Mouse (Mus musculus): ENCODE measurements around the gene Kcnd3.

The Kcnd3 gene

GRCm38 (mm10) chr3:105655031-105655585, 203.0 kb downstream of the Kcnd3 start:
- no peak for DNase-seq (ENCODE audit: low spot score in 2 of 2)

DNA sequence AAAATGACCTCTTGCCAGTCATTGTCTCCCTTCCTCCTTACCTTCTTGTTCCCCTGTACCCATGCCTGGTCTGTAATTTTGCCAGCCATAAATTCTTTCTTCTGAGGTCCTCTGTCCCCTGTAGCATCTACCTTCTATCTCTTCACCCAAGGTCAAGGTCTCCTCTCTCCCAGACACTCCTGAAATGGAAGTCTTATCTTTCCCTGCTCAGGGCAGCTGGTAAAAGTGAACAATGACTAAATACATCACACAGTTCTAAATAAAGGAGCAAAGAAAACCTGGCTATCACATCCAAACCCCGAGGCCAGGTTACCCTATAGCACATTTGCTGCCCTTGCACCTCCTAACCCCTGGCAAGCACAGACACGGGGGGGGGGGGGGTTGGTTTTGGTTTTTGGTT, 208.4 kb downstream of the Kcnd3 start:
- DNase-seq (ENCODE audit: low spot score in 2 of 2): no peak

DNA sequence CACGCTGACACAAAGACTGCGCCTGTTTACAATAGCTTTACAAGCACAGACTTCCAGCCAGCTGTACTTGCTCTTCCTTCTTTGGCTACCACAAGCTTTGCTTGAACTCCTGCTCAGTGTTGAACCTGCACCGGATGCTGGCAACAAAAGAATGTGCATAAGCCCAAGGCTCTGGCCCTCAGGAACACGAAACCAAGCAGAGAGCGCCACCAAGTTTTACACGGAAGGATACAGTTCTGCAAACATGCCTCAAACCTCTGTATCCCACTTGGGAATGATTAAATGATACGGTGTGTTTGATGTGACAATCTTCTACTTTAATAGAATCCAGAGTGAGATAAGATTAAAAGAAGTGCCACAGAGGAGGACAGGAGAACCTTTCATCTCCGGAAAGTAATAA, 210.9 kb downstream of the Kcnd3 start:
- no peak for DNase-seq (ENCODE audit: low spot score in 2 of 2)

DNA sequence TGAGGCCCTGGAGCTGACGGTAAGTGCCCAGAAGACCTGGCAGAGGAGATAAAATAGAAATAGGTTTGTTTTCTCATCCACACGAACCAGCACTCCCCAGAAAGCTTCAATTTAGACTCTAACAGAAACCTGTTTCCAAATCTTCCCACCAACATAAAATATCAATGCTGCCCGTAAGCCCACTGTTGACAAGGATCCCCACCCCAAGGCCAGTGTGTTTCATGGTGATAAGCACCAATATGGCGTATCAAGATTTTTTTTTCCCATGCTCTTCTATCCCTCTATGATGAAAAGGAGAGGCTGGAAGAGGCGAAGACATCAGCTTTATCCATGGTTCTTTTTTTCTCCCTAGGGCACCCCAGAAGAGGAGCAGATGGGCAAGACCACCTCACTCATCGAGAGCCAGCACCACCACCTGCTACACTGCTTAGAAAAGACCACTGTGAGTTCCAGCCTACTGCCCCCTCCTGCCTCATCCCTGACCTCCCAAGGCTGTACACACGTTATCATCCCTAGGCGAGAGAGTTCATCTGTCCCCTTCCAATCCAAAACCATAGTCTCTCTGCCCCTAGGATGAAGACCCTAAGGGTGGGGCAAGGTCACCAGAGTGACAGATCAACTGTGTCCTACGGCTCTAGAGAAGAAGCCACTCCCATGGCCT, 213.1 kb downstream of the Kcnd3 start:
- no peak for DNase-seq (ENCODE audit: low spot score in 2 of 2)

GRCm38 (mm10) chr3:105666996-105667523, 214.9 kb downstream of the Kcnd3 start:
- DNase-seq (ENCODE audit: low spot score in 2 of 2): no peak

DNA sequence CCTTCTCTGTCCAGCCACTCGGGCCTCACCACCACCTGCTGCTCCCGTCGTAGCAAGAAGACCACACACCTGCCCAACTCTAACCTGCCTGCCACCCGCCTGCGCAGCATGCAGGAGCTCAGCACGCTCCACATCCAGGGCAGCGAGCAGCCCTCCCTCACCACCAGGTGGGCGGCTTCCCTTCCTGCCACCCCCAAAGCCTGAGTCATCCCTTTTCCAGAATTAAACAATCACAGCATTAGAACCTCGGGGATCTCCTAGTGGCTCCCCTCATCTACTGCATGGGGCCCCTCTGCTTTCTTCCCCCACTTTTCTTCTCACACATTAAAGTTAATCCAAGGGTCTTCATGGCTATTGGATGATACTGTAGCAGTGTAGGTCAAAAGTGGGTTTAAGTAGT, 216.0 kb downstream of the Kcnd3 start:
- peak; percentile 23 to 43 for DNase-seq (ENCODE audit: low spot score in 2 of 2)

DNA sequence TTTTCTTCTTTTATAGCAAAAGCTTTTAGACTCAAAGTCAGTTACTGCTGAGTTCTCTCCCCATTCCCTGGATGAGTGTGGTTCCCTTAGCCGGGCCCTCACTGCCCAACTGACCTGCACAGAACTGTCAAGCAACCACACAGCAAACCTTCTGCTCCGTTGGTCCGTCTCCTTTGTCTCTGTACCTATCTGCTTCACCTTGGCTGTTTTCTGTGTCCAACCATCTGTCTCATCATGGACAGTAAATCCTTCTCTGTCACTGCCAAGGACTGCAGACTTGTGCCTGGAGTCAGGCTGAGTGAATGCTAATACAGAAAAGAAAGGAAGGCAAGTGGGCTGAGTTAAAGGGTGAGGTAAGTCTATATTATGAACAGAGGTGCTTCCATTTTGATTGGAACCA, 217.6 kb downstream of the Kcnd3 start:
- DNase-seq (ENCODE audit: low spot score in 2 of 2): no peak

DNA sequence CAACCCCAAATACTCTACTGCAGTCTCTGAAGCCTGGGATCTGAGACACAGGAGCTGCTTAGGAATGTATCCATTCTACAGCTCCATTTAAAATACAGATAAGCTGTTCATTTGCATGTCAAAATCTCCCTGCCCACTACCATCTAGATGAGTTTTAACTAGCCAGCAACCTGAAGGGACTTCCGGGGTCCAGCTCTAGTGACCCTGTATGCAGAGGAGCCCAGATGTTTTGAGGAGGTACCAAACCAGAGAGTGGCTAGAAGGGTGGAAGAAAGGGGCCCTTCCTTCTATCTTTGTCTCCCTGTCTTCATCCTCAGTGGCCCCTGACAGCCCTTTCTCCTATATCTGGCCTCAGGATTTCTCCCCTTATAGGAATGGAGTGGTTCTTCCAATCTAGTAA, 218.7 kb downstream of the Kcnd3 start:
- DNase-seq (ENCODE audit: low spot score in 2 of 2): no peak

- peak; percentile 26 to 72 for DNase-seq (ENCODE audit: low spot score in 2 of 2)
Measured at GRCm38 (mm10) chr3:105674595-105675218, 222.6 kb downstream of the Kcnd3 start.

GRCm38 (mm10) chr3:105675932-105676331, 223.8 kb downstream of the Kcnd3 start:
- no peak for DNase-seq (ENCODE audit: low spot score in 2 of 2)

DNA sequence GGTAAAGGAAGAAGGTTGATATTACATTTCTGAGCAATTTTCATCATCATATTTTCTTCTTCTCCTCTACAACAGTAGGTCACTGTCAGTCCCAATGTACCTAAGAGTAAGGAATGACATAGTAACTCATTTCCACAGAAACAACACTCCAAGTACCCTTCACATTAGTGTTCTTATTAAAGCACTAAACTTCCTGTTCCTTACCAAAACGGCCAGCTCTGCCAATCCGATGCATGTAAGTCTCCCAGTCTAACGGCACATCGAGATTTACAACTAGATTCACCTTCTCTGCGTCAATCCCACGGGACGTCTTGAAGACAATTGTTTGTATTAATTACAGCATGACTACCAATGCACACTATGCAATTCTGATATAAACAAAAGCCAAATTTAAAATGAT, 228.2 kb downstream of the Kcnd3 start:
- no peak for DNase-seq (ENCODE audit: low spot score in 2 of 2)

- no peak for DNase-seq (ENCODE audit: low spot score in 2 of 2)
Measured at GRCm38 (mm10) chr3:105686394-105687323, 234.5 kb downstream of the Kcnd3 start.

GRCm38 (mm10) chr3:105687324-105688060, 235.4 kb downstream of the Kcnd3 start, which contains the start of gene Ddx20:
Gene Ddx20 (minus strand): TSS chr3:105687574.
- DNase-seq (ENCODE audit: low spot score in 2 of 2): peak; percentile 95

GRCm38 (mm10) chr3:105688536-105688935, 236.4 kb downstream of the Kcnd3 start:
- no peak for DNase-seq (ENCODE audit: low spot score in 2 of 2)

- DNase-seq (ENCODE audit: low spot score in 2 of 2): peak; percentile 90 to 92
Measured at GRCm38 (mm10) chr3:105693327-105694080, 241.4 kb downstream of the Kcnd3 start.

DNA sequence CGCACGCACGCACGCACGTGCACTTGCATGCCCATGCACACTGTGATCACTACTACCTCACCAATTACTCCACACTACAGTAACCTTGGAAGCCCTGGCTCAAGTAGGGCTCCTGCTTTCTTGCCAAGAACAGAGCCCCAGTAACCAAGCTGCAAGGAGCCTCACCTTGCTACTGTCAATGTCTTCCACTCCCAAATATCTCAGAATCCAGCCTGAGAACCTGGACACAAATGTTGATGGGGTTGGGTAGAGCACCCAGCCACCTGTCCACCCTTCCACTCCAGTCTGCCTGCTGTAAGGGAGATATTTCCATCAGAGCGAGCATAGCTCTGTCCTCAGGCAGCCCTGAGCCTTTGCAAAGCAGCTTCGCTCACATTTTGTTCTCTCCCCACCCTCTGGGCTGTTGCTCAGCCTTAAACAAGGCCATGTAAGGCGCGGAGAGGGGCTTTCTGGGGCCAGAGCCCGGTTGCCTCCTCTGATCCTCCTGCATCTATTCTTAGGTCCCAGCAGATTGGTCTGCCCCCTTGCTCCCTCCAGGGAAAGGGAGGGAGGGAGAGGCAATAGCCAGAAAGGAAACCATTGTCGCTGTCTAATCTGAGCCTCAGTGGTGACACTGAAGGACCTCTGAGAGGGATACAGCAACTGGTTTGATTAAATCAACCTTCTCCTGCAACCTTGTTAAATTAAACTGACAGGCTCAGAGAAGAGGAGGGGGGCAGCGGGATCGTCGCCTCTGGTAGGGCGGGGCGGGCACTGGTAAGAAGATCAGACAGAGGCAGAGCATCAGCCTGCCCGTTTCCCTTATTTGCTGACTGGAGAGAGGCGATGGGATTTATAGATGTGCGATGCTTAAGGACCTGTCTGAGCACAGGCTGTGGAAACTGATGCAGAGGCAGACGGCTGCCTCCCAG, 243.6 kb downstream of the Kcnd3 start:
- DNase-seq (ENCODE audit: low spot score in 2 of 2): no peak

DNA sequence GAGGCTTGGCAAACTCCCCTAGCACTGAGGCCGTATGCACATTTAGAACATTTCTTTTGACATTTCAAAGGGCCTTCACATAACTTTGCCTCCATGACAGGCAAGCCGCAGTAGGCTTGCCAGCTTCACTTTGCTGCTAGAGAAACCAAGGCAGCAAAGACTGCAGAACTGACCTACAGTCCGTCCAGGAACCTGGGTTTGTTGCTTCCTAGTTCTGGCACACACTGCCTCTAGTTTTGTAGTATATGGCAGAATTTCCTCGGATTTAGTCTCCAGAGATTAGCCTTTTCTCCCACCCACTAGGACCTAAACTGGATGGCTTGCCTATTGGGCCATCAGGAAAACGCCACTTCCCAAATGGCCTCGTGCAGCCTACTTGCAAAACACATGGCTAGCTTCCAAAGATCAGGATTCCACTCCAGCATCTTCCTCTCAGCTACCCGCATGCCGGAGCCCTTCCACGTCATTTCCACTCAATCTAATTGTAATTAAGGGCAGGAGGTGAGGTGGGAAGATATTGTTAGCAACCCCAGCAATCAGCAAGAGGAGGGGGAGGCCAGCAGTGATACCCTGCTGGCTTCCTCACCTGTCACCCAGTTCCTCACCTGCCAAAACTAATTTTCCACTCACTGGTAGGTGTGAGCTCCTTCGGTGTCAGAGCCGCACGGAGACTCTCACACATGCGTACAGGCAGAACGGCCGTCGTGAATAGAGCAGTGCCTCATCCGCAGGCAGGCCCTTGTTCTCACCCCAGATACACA, 244.4 kb downstream of the Kcnd3 start:
- peak in 1 of 2 experiments; percentile 35 for DNase-seq (ENCODE audit: low spot score in 2 of 2)

GRCm38 (mm10) chr3:105697148-105697441, 245.0 kb downstream of the Kcnd3 start:
- no peak for DNase-seq (ENCODE audit: low spot score in 2 of 2)

- DNase-seq (ENCODE audit: low spot score in 2 of 2): no peak
Measured at GRCm38 (mm10) chr3:105698311-105698710, 246.2 kb downstream of the Kcnd3 start.
